Mouse (Mus musculus): ENCODE results near the gene Dtx2. TPM values are rescaled to one million over a fixed set of nuclear protein-coding genes. Genes with fewer than 3 reads are reported as not detected.
"Not testable (repeated sequence)": the region's sequence is repeated elsewhere in the genome, so short reads cannot be mapped to it uniquely, and the experiment has no call there.

The Dtx2 gene
- total and polyA plus RNA-seq, 3 experiments, result 11.9 to 17.2 TPM; not detected in 1

DNA sequence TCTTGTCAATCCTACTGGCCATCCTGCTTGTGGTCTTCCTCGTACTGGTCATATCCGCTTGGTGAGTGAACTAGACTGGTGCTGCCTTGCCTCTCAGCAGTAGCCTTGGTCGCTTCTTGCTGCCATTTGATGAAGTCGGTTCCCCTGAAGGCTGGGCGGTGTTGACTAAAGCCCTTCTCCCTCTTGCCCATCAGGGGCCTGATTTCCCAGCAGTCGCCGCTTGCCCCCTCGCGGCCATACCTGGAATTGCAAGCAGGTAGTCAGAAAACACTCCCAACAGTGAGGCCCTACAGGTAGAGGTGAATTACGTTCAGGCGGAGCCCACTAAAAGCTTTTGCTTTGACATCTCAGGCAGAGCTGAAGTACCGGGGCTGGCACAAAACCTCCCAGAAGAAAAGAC, 67.0 kb downstream of the Dtx2 start (continued):
- TF ChIP-seq ZC3H11A (IDR thresholded peaks at IDR 0.05; ENCODE audit: low read depth, low read length), result peak; percentile 83

- Histone ChIP-seq H3K36me3 (ENCODE audit: control insufficient read depth in 1 of 2, insufficient read depth in 2 of 2, low read length in 2 of 2) (peaks cover 0 to 2% of the 10 kb centered on the region in 2 experiments; a peak in 1 of 4 replicates), H3K4me1 (ENCODE audit: control insufficient read depth in 1 of 2, insufficient read depth in 2 of 2, low read length in 2 of 2) (0 out of 4 replicates have a peak, but pooled peaks cover 0 to 2% of the 10 kb centered on the region in 2 experiments), H3K9ac (ENCODE audit: control insufficient read depth, low read depth, low read length, poor library complexity, severe bottlenecking) (peak overlapping the region; percentile 30; the same call in 1 of the 2 replicates), H3K27me3 (ENCODE audit: control insufficient read depth in 1 of 2, insufficient read depth in 2 of 2, low read length in 2 of 2) (peaks cover 0 to 2% of the 10 kb centered on the region in 2 experiments; a peak in 3 of 4 replicates), H3K27ac (ENCODE audit: control insufficient read depth, low read depth, low read length) (no peak overlapping the region), H3K4me3 (ENCODE audit: control insufficient read depth in 1 of 2, insufficient read depth in 1 of 2, low read depth in 2 of 2, low read length in 2 of 2) (0 out of 4 replicates have a peak overlapping the region, but pooled peaks of 1 of the 2 experiments have one; percentile 4), H3K79me2 (ENCODE audit: control insufficient read depth, insufficient read depth, low read length, poor library complexity) (no peaks in the 10 kb centered on the region), H3K9me3 (replicated peaks; ENCODE audit: insufficient read depth, low read length) (no peaks in the 10 kb centered on the region)
- DNase-seq (ENCODE audit: low read depth, low spot score), result no peak
- TF ChIP-seq MYC (IDR thresholded peaks at IDR 0.05; ENCODE audit: low read depth, low read length) (no peak), TBP (IDR thresholded peaks at IDR 0.05; ENCODE audit: low read depth, low read length) (no peak), NRF1 (IDR thresholded peaks at IDR 0.05; ENCODE audit: insufficient read depth, low read depth, low read length, poor library complexity, severe bottlenecking) (peak; percentile 36; the same call in 1 of the 2 replicates)
Measured at GRCm38 (mm10) chr5:136063920-136064319, 69.3 kb downstream of the Dtx2 start.

- H3K4me1 ChIP-seq (ENCODE audit: control insufficient read depth in 1 of 2, insufficient read depth in 2 of 2, low read length in 2 of 2); H3K9ac ChIP-seq (ENCODE audit: control insufficient read depth, low read depth, low read length, poor library complexity, severe bottlenecking); H3K79me2 ChIP-seq (ENCODE audit: control insufficient read depth, insufficient read depth, low read length, poor library complexity); H3K27ac ChIP-seq (ENCODE audit: control insufficient read depth, low read depth, low read length); H3K9me3 ChIP-seq (replicated peaks; ENCODE audit: insufficient read depth, low read length); H3K27me3 ChIP-seq (ENCODE audit: control insufficient read depth in 1 of 2, insufficient read depth in 2 of 2, low read length in 2 of 2); H3K4me3 ChIP-seq (ENCODE audit: control insufficient read depth in 1 of 2, insufficient read depth in 1 of 2, low read depth in 2 of 2, low read length in 2 of 2); H3K36me3 ChIP-seq (ENCODE audit: control insufficient read depth in 1 of 2, insufficient read depth in 2 of 2, low read length in 2 of 2): not testable (repeated sequence)
- peak; percentile 23 for DNase-seq (ENCODE audit: low read depth, low spot score)
Measured at GRCm38 (mm10) chr5:136066404-136067148, 72.0 kb downstream of the Dtx2 start.

- Histone ChIP-seq H3K27ac (ENCODE audit: control insufficient read depth, low read depth, low read length) (no peak overlapping the region), H3K36me3 (ENCODE audit: control insufficient read depth in 1 of 2, insufficient read depth in 2 of 2, low read length in 2 of 2) (peaks cover 0 to 3% of the 10 kb centered on the region in 2 experiments; a peak in 1 of 4 replicates), H3K4me3 (ENCODE audit: control insufficient read depth in 1 of 2, insufficient read depth in 1 of 2, low read depth in 2 of 2, low read length in 2 of 2) (no peak overlapping the region), H3K27me3 (ENCODE audit: control insufficient read depth in 1 of 2, insufficient read depth in 2 of 2, low read length in 2 of 2) (peaks cover 0 to 2% of the 10 kb centered on the region in 2 experiments; a peak in 1 of 4 replicates), H3K79me2 (ENCODE audit: control insufficient read depth, insufficient read depth, low read length, poor library complexity) (no peaks in the 10 kb centered on the region), H3K9me3 (replicated peaks; ENCODE audit: insufficient read depth, low read length) (no peaks in the 10 kb centered on the region), H3K9ac (ENCODE audit: control insufficient read depth, low read depth, low read length, poor library complexity, severe bottlenecking) (no peak overlapping the region), H3K4me1 (ENCODE audit: control insufficient read depth in 1 of 2, insufficient read depth in 2 of 2, low read length in 2 of 2) (peaks cover 0 to 6% of the 10 kb centered on the region in 2 experiments; a peak in 2 of 4 replicates)
- TF ChIP-seq ZC3H11A (IDR thresholded peaks at IDR 0.05; ENCODE audit: low read depth, low read length) (no peak), POLR2AphosphoS5 (IDR thresholded peaks at IDR 0.05; ENCODE audit: borderline replicate concordance, low read depth, low read length) (no peak), CTCF (IDR thresholded peaks at IDR 0.05 in 2 of 3, conservative IDR thresholded peaks at IDR 0.05 in 1 of 3; ENCODE audit: control insufficient read depth in 1 of 3, insufficient read depth in 1 of 3, low read depth in 2 of 3, low read length in 3 of 3, poor library complexity in 1 of 3, severe bottlenecking in 1 of 3) (no peak), CHD1 (IDR thresholded peaks at IDR 0.05; ENCODE audit: low read depth, low read length) (no peak), MYC (IDR thresholded peaks at IDR 0.05; ENCODE audit: low read depth, low read length) (no peak), MXI1 (IDR thresholded peaks at IDR 0.05; ENCODE audit: low read depth, low read length) (no peak)
- no peak for DNase-seq (ENCODE audit: low read depth, low spot score)
Measured at GRCm38 (mm10) chr5:136069411-136069810, 74.8 kb downstream of the Dtx2 start.

Measured in MEL (cell line).